13 mouse cellular contexts compared by ENCODE assay signal in the genomic region with DNA sequence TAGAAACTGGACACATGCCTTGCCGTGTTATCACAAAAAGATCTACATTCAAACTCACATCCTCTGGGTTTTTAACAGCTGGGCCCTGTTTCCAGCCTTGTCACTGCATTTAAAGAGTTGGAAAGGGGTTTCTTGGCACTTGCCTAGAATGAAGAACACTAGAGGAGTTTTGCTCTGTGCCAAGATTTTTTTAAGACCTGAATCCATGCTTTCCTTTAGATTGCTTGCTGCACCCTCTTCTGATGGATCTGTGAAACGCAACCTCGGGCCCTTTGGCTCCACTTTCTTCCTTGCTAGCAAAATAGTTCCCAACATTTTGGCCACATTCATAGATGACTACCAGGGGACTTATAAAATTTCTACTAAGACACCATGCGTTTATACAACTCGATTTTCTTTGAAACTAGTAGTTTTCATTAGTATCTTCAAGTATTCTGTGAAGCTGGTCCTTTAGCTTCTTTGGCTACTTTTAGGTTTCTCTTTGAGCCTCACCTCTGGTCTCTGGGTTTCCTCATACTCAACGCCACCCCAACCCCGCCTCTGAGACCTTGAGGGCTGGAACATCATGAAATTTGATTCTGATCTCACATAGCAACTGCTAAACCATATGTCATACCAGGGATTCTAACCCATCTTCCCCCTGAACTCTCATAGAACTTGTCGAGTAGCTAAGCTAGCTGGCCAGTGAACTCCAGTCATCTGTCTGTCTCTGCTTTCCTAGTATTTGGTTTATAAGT. TPM values are rescaled to one million over a fixed set of nuclear protein-coding genes. Genes with fewer than 3 reads are reported as not detected.
DNase-seq lines count a peak whose midpoint lies in the region; ATAC-seq lines count a peak whose summit lies in the region.
"Had no signal": no experiment of that assay in that cellular context is flagged by ENCODE, and none has a peak within 500 bp of the region (broad histone marks: within the 10 kb centered on the region; RNA-seq: fewer than 3 reads in every experiment).

No protein-coding gene starts in this region.

- no peak overlapping the region for H3K4me3 ChIP-seq in neural tube, embryonic 15.5 days (replicated peaks)
- no peak overlapping the region for H3K4me3 ChIP-seq in hindbrain, embryonic 13.5 days
- H3K4me3 ChIP-seq: embryonic facial prominence, embryonic 12.5 days; heart, embryonic 15.5 days had no signal

- WGBS in neural tube, embryonic 15.5 days: 80% methylated on average over 8 of the region's 8 CpGs
- 80% methylated on average over 8 of the region's 8 CpGs for WGBS in hindbrain, embryonic 13.5 days

- no peak overlapping the region for H3K9ac ChIP-seq in neural tube, embryonic 15.5 days (replicated peaks)
- H3K9ac ChIP-seq in hindbrain, embryonic 13.5 days: no peak overlapping the region
- H3K9ac ChIP-seq: embryonic facial prominence, embryonic 12.5 days; heart, embryonic 15.5 days had no signal

- H3K36me3 ChIP-seq in neural tube, embryonic 15.5 days: no peaks in the 10 kb centered on the region
- no peaks in the 10 kb centered on the region for H3K36me3 ChIP-seq in hindbrain, embryonic 13.5 days
- H3K36me3 ChIP-seq: embryonic facial prominence, embryonic 12.5 days; heart, embryonic 15.5 days had no signal

- no peaks in the 10 kb centered on the region for H3K27me3 ChIP-seq in neural tube, embryonic 15.5 days (replicated peaks)
- no peaks in the 10 kb centered on the region for H3K27me3 ChIP-seq in hindbrain, embryonic 13.5 days
- H3K27me3 ChIP-seq: embryonic facial prominence, embryonic 12.5 days; heart, embryonic 15.5 days had no signal

- peak; percentile 11 for DNase-seq in adrenal gland, postnatal 14 days
- no peak for DNase-seq in adrenal gland, adult 18-20 months (ENCODE audit: low spot score in 2 of 2)
- peak; percentile 58 to 64 for DNase-seq in kidney, postnatal 4 days
- DNase-seq in kidney, adult 8-10 months: no peak
- DNase-seq in neural tube, embryonic 10.5 days (ENCODE audit: extremely low spot score, low spot score): peak; percentile 3
- DNase-seq: B cell, adult 2 months; kidney, adult 9 months had no signal

- no peaks in the 10 kb centered on the region for H3K4me1 ChIP-seq in neural tube, embryonic 15.5 days
- no peaks in the 10 kb centered on the region for H3K4me1 ChIP-seq in hindbrain, embryonic 13.5 days (replicated peaks)
- H3K4me1 ChIP-seq: embryonic facial prominence, embryonic 12.5 days; heart, embryonic 15.5 days had no signal

- H3K27ac ChIP-seq in neural tube, embryonic 15.5 days (replicated peaks): no peak overlapping the region
- no peak overlapping the region for H3K27ac ChIP-seq in hindbrain, embryonic 13.5 days
- H3K27ac ChIP-seq: embryonic facial prominence, embryonic 12.5 days; heart, embryonic 15.5 days had no signal

- no peaks in the 10 kb centered on the region for H3K9me3 ChIP-seq in neural tube, embryonic 15.5 days (replicated peaks)
- H3K9me3 ChIP-seq in hindbrain, embryonic 13.5 days: no peaks in the 10 kb centered on the region
- H3K9me3 ChIP-seq: embryonic facial prominence, embryonic 12.5 days; heart, embryonic 15.5 days had no signal

- H3K4me2 ChIP-seq in neural tube, embryonic 15.5 days: no peak overlapping the region
- no peak overlapping the region for H3K4me2 ChIP-seq in hindbrain, embryonic 13.5 days
- H3K4me2 ChIP-seq: embryonic facial prominence, embryonic 12.5 days; heart, embryonic 15.5 days had no signal

- ATAC-seq in neural tube, embryonic 15.5 days (ENCODE audit: low FRiP score): no peak
- ATAC-seq in megakaryocyte progenitor cell, adult 5-6 weeks (replicated peaks; ENCODE audit: poor library complexity): peak; percentile 43; the same call in 1 of the 2 replicates
- no peak for ATAC-seq in hindbrain, embryonic 13.5 days (ENCODE audit: low FRiP score)
- ATAC-seq: midbrain, embryonic 16.5 days had no signal

RNA-seq across cellular contexts. Expression of a gene that starts 11.7 kb away (rescaled TPM):
- total RNA-seq in adrenal gland, postnatal 14 days (2021): 1.6 and 20.3 TPM in 2 replicates
- total RNA-seq in adrenal gland, adult 18-20 months (2021): under 1 TPM; 0.16 to 0.33 TPM
- polyA plus RNA-seq in neural tube, embryonic 15.5 days (2015; fragmentation: Nextera tagmentation; extraction: Ambion mirVana): 0.97 and 1.1 TPM in 2 replicates
- 3.2 and 6.5 TPM in 2 replicates for total RNA-seq in megakaryocyte progenitor cell, adult 5-6 weeks (2015)
- 4.9 and 8.6 TPM in 2 replicates for total RNA-seq in megakaryocyte progenitor cell, adult 5-6 weeks (2017)
- polyA plus RNA-seq in hindbrain, embryonic 13.5 days (2015; fragmentation: Nextera tagmentation; extraction: Ambion mirVana): 0.17 and 0.51 TPM in 2 replicates
- polyA plus RNA-seq: embryonic facial prominence, embryonic 12.5 days had no signal

RNA-seq across cellular contexts. Expression of a gene that starts 35.5 kb away (rescaled TPM):
- total RNA-seq in adrenal gland, postnatal 14 days (2021): 50.3 and 53.0 TPM in 2 replicates
- 10 to 100 TPM; 57.6 to 77.7 TPM for total RNA-seq in adrenal gland, adult 18-20 months (2021)
- polyA plus RNA-seq in neural tube, embryonic 15.5 days (2015; fragmentation: Nextera tagmentation; extraction: Ambion mirVana): 49.5 and 61.3 TPM in 2 replicates
- 0.10 TPM in 1 of 2 replicates, not detected in the other for total RNA-seq in megakaryocyte progenitor cell, adult 5-6 weeks (2015)
- total RNA-seq in megakaryocyte progenitor cell, adult 5-6 weeks (2017): not detected in 2 replicates
- 33.3 and 40.4 TPM in 2 replicates for polyA plus RNA-seq in hindbrain, embryonic 13.5 days (2015; fragmentation: Nextera tagmentation; extraction: Ambion mirVana)

Comparison
In these comparisons a context has a peak if more than half of its experiments do, and no peak if none do; other contexts are left out.
1. DNase-seq: peak in adrenal gland, postnatal 14 days (single experiment), kidney, postnatal 4 days (2 of 2) and neural tube, embryonic 10.5 days (single experiment); none in adrenal gland, adult 18-20 months (0 of 2) and kidney, adult 8-10 months (0 of 2).
2. RNA of a gene that starts 35.5 kb away (total RNA-seq): 57.6 to 77.7 TPM in adrenal gland, adult 18-20 months and 50.3 to 53.0 TPM in adrenal gland, postnatal 14 days; 0.10 TPM in megakaryocyte progenitor cell, adult 5-6 weeks; every median in the first group is over 10 times any median in the second.